Mouse (Mus musculus): ENCODE data around the gene Zfp746. TPM values are rescaled to one million over a fixed set of nuclear protein-coding genes. Genes with fewer than 3 reads are reported as not detected.

Gene Zfp746
- polyA plus RNA-seq, 1 experiment: 18.5 TPM

DNA sequence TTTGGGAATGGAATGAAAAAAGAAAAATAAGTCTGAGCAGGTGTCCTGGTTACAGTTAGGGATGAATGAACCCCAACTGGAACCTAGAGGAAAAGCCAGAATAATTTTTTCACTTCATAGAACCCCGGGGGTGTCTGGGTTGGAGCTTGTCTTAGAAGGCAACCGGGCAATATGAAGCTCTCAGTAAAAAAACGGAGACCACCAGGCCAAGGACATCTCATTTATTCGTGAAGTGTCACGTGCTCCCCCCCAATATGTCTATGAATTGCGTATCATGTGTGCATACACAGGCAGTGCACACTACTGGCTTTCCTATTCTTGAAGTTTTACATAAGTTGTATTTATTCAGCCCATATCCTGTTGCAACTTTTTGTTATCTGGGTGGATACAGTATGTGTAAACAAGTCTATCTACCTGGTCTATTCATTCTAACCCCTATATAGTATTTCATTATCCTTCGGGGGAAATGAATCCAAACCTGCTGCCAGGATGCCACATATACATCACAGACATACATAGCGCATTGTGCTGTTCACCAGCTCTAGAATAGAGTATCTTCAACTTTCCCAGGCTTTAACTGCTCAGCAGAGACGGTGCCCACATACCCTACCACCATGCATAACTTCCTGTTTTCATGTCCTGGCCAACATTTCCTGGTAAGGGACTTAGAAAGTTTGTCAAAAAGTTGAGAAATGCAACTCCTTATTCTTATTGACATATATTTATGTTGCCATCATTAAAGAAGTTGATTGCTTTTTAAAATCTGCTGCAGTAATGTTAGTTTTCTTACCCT, 36.9 kb downstream of the Zfp746 start:
- TF ChIP-seq GATA1 (IDR thresholded peaks at IDR 0.05; ENCODE audit: low read length): no peak

DNA sequence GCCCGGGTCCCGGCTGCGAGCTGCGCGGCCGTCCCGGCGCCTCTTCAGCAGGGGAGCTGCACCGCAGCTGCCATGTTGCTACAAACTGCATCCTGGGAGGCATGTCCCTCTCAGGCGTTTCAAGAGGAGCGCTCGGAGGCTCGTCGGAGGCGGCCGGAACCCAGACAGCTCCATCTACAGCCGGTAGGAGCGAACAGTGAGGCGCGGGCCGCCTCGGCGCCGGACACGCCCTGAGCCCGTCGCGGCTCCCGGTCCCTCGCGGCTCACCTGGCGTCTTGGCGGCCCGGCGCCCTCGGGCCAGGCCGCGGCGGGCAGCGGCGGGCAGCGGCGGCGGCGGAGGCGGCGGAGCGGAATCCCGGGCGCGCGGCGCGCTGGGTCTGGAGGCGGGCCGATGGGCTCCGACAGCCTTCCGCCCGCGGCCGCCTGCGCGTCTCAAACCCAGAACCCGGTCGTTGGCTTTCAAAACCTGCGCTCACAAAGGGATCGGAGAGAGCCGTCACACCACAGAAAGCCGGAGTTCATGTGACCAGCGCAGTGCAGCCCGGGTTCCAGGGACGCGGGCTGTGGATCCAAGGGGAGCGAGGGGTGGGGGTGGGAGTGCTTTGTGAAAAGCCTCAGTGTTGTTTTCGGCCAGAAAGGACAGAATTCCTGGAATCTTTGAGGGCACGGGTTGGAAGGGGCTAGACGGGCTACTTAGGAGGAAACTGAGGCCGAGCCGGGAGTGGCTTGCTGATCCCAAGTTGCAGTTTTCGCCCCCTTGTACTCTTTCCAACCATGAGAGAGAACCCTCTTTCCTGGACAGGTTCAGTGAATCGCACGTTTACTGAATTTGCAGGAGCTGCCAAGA, 37.7 kb downstream of the Zfp746 start, which contains the start of gene Zfp777:
Gene Zfp777, minus strand, starts transcription at position 486 of the 847 bp plus-strand sequence.
- TF ChIP-seq GATA1 (IDR thresholded peaks at IDR 0.05; ENCODE audit: low read length): no peak

DNA sequence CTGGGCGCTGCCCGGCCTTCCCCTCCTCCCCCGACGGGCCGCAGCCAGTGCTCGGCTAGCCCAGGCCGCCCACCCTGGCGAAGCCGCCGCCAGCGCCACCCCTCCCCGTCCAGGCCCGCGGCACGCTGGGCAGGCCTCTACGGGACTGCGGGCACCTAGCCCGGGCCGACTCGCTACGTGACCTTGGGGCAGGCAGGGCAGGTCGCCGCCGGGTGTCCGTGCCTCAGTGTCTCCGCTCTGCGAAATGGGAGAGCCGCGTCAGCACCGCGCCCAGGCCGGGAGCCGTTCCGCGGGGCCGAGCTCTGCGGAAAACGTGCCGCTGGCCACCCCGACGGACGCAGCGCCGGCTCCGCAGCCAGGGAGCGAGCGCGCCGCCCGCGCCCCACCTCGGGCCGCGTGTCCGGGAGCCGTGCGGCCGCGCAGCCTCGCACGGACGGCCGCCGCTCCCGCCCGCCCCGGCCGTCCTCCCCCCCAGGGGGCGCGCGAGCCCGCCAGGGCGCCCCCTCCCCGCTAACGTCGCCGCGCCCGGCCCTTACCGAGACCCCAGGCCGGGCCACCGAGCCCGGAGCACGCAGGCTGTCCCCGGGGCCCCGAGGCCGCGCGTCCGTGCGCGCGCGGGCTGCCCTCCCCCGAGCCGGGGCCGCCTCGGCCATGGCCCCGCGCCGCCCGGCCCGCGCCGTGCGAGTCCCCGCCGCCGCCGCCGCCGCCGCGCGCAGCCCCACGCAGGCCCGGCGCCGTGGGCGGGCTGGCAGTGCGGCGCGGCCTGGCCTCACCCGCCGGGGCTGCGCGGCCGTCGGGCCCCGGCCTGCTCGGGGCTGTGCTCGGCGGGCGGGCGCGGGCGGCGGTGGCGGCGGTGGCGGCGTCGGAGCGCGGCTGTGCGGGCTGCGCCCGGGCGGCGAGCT, 38.7 kb downstream of the Zfp746 start:
- no peak for TF ChIP-seq GATA1 (IDR thresholded peaks at IDR 0.05; ENCODE audit: low read length)

DNA sequence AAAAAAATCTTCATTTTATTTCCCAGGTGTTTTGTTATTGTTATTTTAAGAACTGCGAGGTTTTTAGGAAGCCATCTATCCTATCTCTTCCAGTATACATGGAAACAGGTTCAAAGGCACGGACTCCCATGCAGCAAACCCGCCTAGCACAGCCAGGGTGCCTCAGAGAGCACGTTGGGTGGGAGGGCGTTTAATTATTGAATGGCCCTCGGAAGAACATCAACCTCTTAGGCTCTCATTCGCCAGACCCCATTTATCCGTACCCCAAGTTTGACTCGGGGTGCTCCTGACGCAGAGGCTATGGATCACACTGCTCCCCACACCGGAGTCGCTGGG, 39.3 kb downstream of the Zfp746 start:
- TF ChIP-seq GATA1 (IDR thresholded peaks at IDR 0.05; ENCODE audit: low read length): no peak

DNA sequence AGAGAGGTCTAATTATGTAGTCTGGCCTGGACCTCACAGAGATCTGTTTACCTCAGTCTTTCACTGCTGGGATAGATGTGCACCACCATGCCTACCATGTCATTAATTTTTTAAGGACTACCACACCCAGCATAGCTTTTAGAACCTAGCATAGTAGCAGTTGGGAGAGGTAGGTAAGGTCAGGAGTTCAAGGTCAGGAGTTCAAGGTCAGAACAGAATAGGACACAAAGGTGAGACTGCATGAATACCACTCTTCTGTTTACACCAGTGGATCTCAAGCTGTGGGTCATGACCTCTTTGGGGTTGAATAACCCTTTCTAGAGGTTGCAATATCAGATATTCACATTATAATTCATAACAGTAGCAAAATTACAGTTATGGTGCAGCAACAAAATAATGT, 53.7 kb downstream of the Zfp746 start:
- TF ChIP-seq GATA1 (IDR thresholded peaks at IDR 0.05; ENCODE audit: low read length): no peak

DNA sequence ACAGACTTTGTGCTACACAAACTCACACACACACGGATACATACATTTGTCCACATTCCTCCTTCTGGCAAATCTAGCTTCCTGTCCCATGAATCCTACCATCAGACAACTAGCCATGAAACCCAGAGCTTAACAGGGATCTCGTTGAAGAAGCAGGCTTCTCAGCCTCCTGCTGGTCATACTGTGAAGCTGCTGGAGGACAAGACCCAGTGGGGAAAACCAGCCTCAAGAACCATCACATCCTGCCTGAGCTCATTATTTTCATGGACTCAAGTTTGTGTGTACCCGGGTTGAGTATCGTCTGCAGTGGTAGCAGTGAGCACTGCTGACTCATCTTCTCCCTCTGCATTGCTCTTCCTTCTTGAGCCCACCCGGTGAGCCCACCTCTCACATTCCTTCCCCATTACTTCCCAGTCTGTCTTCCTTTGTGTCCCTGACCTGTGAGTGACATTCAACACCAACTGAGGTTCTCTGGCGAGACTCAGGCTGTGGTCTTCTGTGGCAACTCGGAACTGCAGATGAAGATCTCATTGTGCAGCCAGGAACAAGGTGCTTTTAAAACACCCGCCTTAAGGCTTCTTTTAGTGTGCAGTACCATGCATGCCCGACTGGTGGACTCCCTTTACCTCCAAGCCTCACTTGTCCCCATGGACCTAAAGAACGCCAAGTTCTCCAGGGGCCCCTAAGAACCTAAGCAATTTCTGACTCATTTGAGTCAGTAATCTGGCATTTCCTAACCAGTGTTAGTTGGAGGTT, 60.3 kb downstream of the Zfp746 start:
- TF ChIP-seq GATA1 (IDR thresholded peaks at IDR 0.05; ENCODE audit: low read length): no peak

DNA sequence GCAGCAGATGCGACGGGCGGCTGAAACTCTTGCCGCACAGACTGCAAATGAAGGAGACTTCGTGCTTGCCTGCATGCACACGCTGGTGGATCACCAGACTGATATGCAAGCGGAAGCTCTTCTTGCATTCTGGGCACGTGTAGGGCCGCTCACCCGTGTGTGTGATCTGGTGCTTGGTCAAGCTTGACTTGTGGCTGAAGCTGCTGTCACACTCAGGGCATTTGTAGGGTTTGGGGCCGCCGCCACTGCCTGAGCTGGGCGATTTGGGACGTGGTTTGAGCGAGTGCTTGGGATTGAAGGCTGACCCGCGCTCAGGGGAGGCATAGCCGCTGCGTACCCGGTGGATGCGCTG, 61.4 kb downstream of the Zfp746 start:
- no peak for TF ChIP-seq GATA1 (IDR thresholded peaks at IDR 0.05; ENCODE audit: low read length)

DNA sequence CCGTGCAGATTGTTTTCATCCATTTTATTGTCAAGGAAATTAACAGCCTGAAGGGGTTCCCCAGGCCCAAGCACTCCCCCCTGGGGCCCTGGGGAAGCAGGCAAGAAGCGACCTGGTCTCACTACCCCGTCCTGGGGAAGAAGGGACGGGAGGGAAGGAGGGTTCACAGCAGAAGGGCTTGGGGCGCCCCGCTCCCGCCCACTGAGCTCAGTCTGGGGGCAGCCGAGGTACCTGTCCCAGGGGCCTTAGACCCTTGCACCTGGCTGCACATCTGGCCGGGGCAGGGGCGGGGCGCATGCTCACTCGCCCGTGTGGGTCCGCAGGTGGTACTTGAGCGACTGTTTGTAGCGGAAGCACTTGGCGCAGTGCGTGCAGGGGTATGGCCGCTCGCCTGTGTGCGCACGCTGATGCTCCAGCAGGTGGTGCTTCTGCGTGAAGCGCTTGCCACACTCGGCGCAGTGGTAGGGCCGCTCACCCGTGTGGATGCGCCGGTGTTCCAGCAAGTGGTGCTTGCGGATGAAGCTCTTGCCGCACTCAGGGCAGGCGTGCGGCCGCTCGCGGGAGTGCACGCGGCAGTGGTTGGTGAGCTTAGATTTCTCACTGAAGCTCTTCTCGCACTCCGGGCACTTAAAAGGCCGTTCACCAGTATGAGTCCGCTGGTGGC, 61.9 kb downstream of the Zfp746 start:
- TF ChIP-seq GATA1 (IDR thresholded peaks at IDR 0.05; ENCODE audit: low read length): no peak

DNA sequence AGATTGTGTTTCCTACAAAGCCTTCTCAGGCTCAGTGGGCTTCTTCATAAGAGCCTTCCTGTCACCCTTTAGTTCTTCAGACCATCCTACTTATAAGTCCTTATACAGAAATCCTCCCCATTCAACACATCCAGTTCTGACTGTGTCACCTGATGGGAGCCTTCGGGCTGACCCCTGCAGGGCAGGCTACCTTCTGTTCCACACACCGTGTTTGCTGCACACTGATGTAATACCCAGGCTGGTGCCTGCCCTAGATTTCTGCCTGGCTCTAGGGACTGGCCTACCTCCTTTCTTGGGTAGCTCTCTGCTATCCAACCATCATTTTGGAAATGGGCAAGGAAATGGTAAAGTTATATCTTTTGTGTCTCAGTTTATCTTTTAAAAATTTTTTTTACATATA, 63.7 kb downstream of the Zfp746 start:
- no peak for TF ChIP-seq GATA1 (IDR thresholded peaks at IDR 0.05; ENCODE audit: low read length)

DNA sequence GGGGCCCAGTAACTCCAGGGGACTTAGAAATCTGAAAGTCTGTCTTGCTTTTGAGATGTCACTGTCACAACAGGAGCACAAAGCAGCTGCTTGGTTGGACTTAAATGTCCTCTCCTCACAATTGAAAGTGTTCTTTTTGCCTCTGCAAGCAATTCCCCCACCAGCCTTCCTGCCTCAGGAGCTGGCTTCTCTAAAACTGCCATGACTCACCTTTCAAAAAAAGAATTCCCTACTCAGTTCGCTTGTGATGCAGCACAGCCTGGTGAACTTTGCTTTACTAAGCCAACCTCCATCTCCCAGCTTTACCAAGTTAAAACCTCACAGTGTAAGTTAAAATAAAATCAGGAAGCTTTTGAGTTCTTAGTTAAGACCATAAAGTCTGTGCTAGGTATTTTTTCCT, 64.7 kb downstream of the Zfp746 start:
- TF ChIP-seq GATA1 (IDR thresholded peaks at IDR 0.05; ENCODE audit: low read length): no peak

DNA sequence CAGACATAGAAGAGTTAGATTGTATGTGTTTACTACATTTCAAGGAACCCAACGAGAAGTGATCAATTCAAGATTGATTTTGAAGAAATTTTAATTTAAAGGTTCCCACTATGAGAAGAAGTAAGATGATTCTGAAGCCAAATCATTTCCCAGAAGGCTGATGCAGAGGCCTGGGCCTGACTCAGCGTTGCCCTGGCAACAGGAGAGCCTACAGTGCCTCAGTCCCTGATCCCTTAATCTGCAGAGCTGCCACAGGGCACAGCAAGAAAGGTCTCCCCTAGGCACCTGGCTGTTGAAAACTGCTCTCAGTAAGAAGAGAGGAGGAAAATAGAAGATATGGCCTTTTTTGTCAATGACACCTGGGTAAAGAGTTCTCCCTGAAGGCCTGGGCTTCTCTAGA, 66.4 kb downstream of the Zfp746 start:
- no peak for TF ChIP-seq GATA1 (IDR thresholded peaks at IDR 0.05; ENCODE audit: low read length)

DNA sequence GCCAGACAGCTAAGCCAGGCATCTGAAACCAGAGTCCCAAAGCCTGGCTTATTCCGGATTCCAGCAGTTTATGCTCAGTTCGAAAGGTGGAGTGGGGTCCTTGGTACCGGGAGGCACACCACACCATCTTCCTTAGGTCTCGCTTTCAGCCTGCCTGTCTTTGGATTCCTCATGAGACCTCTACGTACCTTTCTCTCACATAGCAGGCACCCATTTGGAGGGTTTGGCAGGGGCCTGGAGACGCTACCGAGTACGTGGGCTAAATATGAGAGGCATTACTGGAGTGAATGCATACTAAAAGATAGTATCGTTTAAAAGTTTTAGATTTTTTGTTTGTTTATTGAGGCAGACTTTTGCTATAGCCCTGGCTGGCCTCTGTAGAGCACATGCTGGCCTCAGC, 69.6 kb downstream of the Zfp746 start:
- no peak for TF ChIP-seq GATA1 (IDR thresholded peaks at IDR 0.05; ENCODE audit: low read length)

DNA sequence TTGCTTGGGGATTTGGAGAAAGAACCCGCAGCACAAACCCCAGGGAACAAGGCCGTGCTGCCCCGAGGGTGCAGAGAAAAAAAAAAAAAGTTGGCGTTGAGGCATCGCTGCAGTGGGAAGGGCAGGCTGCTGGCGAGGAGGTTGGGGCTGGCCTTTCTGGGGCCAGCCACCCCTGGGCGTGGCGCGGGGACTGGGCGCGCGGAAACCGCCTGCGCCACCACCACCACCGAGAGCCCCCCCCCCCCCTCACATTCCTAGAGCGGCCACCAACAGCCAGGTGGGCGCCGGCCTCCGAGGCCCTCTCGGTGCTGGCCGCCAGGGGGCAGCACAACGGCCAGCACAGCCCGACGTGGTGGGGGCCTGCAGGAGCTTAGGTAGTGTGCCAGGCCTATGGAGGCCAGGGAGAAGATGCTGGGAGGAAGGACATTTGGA, 70.3 kb downstream of the Zfp746 start:
- no peak for TF ChIP-seq GATA1 (IDR thresholded peaks at IDR 0.05; ENCODE audit: low read length)

Other genes with a start within 250 kb of the Zfp746 start
- 22.2 and 32.4 TPM in 2 replicates for gene Zfp282, start 209.4 kb downstream of the Zfp746 start, polyA plus RNA-seq (2012)
- 15.2 and 15.9 TPM in 2 replicates for gene Zfp212, start 166.1 kb downstream of the Zfp746 start, polyA plus RNA-seq (2012)
- 7.6 and 9.9 TPM in 2 replicates for gene Zfp956, start 133.2 kb downstream of the Zfp746 start, polyA plus RNA-seq (2012)
- 82.0 and 91.7 TPM in 2 replicates for gene Zfp777, start 37.7 kb downstream of the Zfp746 start, polyA plus RNA-seq (2012)